Mouse (Mus musculus): ENCODE measurements around the gene Gpr176.
"Not testable (repeated sequence)": the region's sequence is repeated elsewhere in the genome, so short reads cannot be mapped to it uniquely, and the experiment has no call there.

Gpr176 gene

GRCm38 (mm10) chr2:118301656-118302055, 71.6 kb downstream of the Gpr176 start:
- no peak for DNase-seq (ENCODE audit: low spot score in 2 of 2)

- no peak for DNase-seq (ENCODE audit: low spot score in 2 of 2)
Measured at GRCm38 (mm10) chr2:118301041-118301545, 72.1 kb downstream of the Gpr176 start.

DNA sequence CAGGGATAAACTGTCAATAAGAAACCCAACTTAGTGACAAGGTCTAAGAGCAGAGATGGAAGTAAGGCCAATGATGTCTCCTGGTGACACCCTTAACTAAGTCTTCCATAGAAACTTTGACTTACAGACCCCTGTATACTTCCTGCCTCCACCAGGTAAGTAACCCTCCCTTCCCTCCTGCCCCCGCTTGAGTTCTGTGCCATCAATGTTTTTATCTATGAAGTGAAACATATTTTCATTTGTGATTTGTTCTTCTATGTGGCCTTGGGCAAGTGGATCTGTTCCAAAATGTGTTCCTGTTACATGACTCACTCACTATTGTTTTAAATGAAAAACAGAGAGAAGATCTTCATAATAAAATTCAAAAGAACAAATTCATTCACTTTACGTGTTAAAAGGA, 73.2 kb downstream of the Gpr176 start:
- no peak for DNase-seq (ENCODE audit: low spot score in 2 of 2)

- DNase-seq (ENCODE audit: low spot score in 2 of 2): no peak
Measured at GRCm38 (mm10) chr2:118298601-118299000, 74.6 kb downstream of the Gpr176 start.

DNA sequence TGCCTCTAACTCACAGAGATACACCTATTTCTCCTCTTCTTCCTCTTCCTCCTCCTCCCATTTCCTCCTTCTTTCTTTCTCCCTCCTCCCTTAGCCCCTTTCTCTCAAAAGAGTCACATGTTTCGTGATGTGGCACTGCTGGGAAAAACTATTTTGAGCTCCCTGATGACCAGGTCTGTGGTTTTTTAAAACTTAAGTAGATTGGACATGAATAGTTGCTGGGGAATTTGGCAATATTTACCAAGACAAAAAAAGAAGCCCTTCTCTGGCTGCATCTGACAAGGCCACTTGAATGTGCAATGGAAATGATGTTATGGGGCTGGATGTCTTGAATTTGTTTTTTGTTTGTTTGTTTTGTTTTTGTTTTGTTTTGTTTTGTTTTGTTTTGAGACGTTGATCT, 75.3 kb downstream of the Gpr176 start:
- no peak for DNase-seq (ENCODE audit: low spot score in 2 of 2)

DNA sequence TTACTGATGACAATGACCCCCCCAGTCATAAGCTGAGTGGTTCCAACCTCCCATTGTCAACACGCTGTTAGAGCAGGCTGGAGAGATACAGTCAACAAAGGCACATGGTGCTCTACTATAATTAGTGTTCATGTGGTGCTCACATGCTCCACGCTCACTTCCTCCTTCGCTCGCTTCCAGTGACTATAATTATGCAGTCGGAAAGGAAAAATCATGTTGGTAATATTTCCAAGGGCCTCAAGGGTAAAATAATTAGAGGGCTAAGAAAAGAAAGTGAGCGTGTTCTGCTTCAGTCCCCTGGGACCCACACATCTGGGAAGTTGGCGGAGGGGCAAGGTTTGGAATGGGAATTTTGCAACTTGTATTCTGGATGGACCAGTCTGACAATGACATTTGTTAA, 77.7 kb downstream of the Gpr176 start:
- DNase-seq (ENCODE audit: low spot score in 2 of 2): no peak

DNA sequence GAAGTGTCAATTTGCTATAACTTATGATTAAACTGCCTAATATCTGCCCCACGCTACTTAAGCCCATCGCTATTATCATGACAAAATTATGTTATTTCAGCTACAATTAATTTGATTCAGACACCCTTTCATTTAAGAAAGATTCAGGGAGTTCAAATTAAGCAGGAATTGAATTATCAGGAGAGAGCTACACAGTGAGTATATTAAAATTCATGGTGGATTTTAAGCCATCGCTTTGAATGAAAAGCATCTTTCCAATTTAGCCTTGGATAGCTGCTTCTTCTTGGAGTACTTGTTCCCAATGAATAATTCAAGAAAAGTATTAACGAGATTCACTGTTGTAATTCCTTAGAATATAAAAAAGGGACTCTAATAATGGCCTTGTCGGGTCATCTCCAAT, 79.6 kb downstream of the Gpr176 start:
- DNase-seq (ENCODE audit: low spot score in 2 of 2): no peak

DNA sequence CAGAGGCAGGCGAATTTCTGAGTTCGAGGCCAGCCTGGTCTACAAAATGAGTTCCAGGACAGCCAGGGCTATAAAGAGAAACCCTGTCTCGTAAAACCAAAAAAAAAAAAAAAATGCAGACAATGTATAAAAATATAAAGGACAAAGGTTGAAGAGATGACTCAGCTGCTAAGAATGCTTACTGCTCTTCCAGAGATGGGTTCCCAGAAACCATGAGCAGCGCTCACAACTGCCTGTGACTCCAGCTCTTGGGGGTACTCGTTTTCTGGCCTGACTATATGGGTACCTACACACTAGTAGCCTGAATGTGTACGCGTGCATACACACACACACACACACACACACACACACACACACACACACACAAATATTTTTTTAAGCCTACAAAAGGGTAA, 84.2 kb downstream of the Gpr176 start:
- DNase-seq (ENCODE audit: low spot score in 2 of 2): not testable (repeated sequence)

- DNase-seq (ENCODE audit: low spot score in 2 of 2): no peak
Measured at GRCm38 (mm10) chr2:118288326-118289065, 84.7 kb downstream of the Gpr176 start.

- no peak for DNase-seq (ENCODE audit: low spot score in 2 of 2)
Measured at GRCm38 (mm10) chr2:118287678-118288077, 85.5 kb downstream of the Gpr176 start.

- no peak for DNase-seq (ENCODE audit: low spot score in 2 of 2)
Measured at GRCm38 (mm10) chr2:118282467-118282866, 90.8 kb downstream of the Gpr176 start.

DNA sequence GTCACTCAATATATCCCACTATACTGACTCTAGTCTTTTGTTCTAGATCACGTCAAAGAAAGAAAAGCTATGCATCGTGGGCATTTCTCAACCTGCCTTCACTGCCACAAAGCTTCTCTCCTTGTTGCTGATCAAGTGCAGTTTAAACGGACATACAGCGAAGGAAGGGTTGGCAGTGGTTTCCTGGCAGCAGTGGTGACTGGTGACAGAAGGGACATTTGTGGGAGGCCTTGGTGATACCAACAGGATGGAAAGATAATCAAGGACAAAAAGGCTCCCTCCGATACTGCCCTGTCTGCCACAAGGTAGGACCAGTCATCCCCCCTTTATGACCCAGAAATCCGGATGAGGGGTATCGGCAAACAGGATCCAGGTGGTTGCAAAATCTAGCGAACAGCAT, 95.0 kb downstream of the Gpr176 start:
- no peak for DNase-seq (ENCODE audit: low spot score in 2 of 2)

- DNase-seq (ENCODE audit: low spot score in 2 of 2): no peak
Measured at GRCm38 (mm10) chr2:118271606-118272005, 101.6 kb downstream of the Gpr176 start.

DNA sequence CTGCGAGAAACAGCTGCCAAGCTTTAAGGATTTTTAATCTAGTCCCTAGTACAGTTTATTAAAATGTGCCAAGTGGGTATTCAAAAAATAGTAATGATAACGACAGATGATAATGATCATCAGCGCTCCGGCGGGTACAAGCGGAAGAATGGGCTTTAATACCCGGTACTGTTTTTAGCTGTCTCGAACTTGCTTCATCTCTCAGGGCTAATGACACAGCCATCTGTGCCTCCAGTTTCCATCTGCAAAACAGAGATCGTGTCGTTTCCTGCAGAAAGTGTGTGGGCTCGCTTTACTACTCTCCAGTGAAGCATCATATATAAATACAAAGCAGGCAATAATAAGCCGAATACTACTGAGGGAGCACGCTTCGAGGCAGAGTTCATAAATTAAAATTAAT, 103.0 kb downstream of the Gpr176 start:
- no peak for DNase-seq (ENCODE audit: low spot score in 2 of 2)

GRCm38 (mm10) chr2:118263914-118264201, 109.4 kb downstream of the Gpr176 start:
- peak; percentile 48 to 50 for DNase-seq (ENCODE audit: low spot score in 2 of 2)

GRCm38 (mm10) chr2:118263151-118263913, 109.9 kb downstream of the Gpr176 start:
- DNase-seq (ENCODE audit: low spot score in 2 of 2): peak; percentile 65 to 81

- DNase-seq (ENCODE audit: low spot score in 2 of 2): no peak
Measured at GRCm38 (mm10) chr2:118262673-118263072, 110.5 kb downstream of the Gpr176 start.

DNA sequence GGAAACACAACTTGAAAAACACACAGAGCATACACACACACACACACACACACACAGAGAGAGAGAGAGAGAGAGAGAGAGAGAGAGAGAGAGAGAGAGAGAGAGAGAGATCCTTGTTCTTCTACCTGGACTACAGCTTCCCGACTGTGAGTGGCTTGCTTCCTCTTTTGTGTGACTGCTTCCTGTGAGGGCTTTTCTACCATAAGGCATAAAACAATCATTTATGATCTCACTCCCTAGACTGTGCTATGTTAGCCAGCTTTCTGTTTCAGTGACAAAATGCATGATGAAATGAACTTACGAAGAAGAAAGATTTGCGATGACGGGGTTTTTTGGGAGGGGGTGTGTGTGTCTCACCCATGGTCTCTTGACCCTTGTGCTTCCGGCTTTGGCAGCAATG, 113.5 kb downstream of the Gpr176 start:
- peak; percentile 38 to 53 for DNase-seq (ENCODE audit: low spot score in 2 of 2)

DNA sequence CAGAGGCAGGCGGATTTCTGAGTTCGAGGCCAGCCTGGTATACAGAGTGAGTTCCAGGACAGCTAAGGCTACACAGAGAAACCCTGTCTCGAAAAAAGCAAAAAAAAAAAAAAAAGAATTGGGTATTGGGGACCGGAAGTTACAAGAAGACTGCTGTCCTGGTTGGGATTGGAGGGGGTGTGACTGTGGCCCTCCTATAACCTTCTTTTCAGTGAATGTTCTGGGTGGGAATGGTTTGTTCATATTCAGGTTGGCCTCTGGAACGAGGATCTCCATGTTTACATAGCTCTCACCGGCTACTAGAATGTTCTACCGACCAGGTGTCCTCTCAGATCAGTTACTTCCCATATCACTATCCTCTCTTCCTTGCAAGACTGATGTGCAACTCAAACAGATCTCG, 116.1 kb downstream of the Gpr176 start:
- peak in 1 of 2 experiments; percentile 18 for DNase-seq (ENCODE audit: low spot score in 2 of 2)

DNA sequence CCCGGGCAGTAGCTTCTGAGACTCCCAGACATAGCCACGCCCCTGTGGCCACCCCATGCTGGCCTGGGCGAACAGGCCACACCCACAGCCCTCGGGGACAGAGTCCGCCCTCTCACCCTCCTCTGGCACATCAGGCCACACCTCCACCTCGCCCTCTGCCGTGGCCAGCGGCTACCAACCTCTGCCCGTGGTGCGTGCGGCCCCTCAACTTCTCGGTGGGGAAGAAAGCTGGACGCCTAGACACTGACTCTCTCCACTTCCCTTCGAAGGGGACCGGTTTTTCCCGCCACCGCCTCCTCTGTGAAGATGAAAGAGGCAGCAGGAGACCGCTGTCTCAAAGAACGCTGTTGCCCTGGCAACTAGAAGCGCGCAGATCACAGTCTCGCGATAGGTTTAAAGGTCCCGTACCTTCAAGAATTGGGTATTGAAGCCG, 116.6 kb downstream of the Gpr176 start, which contains the start of gene Fsip1:
TSS of gene Fsip1 (minus strand) at position 346 of the 433 bp plus-strand sequence.
- peak; percentile 83 to 88 for DNase-seq (ENCODE audit: low spot score in 2 of 2)

DNA sequence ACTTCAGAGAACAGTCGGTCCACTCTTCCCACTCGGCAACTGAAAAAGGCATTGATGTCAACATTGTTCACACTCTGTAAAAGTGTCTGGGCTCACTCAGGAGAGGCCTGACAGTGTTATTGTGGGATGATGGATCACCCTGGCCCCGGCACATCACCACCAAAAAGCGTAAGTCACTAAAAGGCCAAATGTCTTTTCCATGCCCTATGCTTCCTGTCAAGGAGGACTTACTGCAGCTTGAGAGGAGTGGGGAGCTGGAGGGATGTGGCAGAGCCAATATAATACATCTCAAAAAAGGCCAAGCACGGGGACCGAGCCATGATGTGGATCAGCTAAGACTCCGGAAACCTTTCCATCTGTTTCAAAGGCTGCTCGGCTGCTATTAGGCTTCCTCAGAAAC, 118.7 kb downstream of the Gpr176 start:
- no peak for DNase-seq (ENCODE audit: low spot score in 2 of 2)

GRCm38 (mm10) chr2:118248966-118249365, 124.3 kb downstream of the Gpr176 start:
- DNase-seq (ENCODE audit: low spot score in 2 of 2): no peak

DNA sequence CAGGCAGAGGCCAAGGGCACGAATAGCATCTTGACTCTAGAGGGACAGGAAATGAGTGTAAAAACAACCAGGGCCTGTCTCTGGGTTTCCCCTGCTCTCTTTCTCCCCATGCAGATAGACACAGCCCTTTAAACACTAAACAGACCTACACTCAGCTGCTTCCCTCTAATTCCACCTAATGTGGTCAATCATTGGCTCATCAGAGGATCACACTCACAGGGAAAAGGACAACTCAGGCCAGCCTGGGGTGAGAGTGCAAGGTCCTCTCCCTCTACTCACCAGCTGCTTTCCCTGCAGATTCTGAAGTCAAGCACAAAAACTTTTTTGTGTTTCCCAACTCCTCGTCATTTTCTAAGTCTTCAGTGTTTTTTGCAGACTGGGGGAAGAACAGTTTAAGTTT, 125.2 kb downstream of the Gpr176 start:
- DNase-seq (ENCODE audit: low spot score in 2 of 2): no peak
